Mouse (Mus musculus) kidney, adult 2 months (tissue): ENCODE data around the gene Ahsa2.
"Not testable (repeated sequence)": the region's sequence is repeated elsewhere in the genome, so short reads cannot be mapped to it uniquely, and the experiment has no call there.

Source experiments
- CTCF ChIP-seq: fragments of 200-500 bp; conservative IDR thresholded peaks from 2 replicates; pipeline ENCODE4 v1.5.1; 2011; ENCODE audit warnings: low read depth, mild to moderate bottlenecking, control low read depth, low read length, moderate library complexity, mixed read lengths; ENCODE audit not compliant: insufficient read depth, insufficient read length
- POLR2A ChIP-seq: fragments of 200-500 bp; IDR thresholded peaks from one replicate; pipeline ENCODE4 v1.6.1; 2011; ENCODE audit warnings: low read depth, low read length, control low read depth

DNA sequence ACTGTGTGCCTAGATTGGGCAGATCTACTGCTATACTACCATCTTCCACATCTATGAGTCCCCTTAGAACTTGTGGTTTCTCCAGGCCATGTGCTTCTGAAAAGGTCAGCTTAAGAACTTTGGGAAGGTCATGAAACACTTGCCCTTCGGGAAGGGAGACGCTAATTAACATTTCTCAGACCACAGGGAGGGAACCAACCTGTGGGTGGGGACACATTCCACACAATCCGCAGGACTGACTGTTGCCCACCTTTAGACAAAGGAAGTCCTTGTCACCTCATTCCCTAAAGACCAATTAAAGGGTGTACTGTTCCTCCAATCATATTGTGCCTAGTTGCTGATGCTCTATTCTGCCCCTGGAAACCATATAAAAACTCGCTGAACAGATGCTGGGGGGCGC is 7.0 kb upstream of the Ahsa2 start:
- not testable (repeated sequence) for TF ChIP-seq CTCF, POLR2A
